Mouse (Mus musculus) heart, adult 10 weeks (tissue): Measurements from ENCODE around the gene Epn2. TPM values are rescaled to one million over a fixed set of nuclear protein-coding genes. Genes with fewer than 3 reads are reported as not detected.

ENCODE experiments used
- polyA plus RNA-seq: library from polyadenylated mRNA; stranded (reverse); fragments of 350-450 nt; fragmentation: Illumina TruSeq; extraction: RNeasy Lipid Tissue Mini Kit (QIAGEN cat#74804); gene quantifications from one replicate; pipeline ENCODE4 v1.2.3, GENCODE M21; 2014; ENCODE audit warnings: low read depth, low replicate concordance

The Epn2 gene
- 26.2 TPM for polyA plus RNA-seq

DNA sequence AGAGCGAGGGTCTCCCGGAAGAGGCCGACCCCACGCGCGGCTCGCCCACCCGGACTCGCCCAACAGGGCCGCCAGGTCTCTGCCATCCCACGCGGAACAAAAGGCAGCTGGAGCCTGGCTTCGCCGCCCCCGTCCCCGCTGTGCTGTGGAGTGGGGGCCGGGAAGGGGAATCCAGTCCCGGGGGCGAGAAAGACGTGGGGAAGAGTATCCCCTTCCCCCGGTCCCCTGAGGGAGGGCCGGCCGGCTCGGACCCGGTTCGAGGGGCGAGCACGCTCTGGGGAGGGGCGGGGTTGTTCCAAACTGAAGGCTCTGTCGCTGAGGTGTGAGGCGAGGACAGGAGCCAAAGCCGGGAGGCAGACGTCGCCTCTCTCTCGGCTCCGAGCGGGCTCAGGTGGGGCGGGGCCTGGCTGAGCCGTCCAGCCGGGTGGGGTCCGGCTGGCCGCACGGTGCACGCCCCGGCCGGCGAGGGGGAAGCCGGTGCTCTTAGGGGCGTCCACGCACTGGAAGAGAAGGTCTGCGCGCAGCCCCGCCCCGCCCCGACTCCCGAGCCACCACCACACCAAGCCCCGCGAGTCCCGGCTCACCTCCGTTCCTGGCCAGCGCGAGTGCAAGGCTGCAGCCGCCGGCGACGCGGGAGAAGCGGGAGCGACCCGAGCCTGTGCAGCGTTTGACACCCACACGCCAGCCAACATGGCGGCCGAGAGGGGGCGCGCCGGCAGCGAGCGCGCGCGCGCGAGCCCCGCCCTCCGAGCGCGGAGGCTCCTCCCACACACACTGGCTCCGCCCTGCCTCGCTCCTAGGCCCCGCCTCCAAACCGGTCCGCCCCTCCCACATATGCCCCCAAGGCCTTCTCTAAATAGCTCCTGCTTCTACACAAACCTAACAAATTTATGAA is at the start of gene Epn2:
Epn2 (minus strand) TSS at position 705 of the 895 bp plus-strand sequence.

DNA sequence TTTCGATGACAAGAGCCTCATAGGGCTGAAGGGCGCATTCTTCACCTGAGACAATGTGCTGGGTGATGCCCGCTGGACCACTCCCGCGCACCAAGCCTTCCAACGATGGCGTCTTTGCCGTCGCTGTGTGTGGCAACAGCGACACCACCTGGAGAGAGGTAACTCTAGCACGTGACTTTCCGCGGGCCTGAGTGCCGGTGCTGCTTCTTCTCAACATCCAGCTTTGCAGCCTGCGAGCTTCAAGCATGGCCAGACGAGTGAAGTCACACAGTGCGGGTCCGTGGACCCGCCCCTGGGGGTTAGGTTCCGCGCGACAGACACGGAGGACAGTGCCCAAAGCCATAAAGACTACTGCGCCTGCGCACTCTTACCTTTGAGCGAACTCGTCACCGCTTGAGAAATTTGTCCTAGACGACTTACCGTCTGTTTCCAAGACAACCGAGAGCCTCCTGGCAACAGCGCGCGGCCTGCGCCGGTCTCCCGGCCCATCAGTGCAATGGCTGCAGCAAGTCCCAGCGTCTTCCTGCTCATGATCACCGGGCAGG is 74.7 kb downstream of the Epn2 start, which contains the start of gene B9d1:
B9d1 (plus strand) TSS at position 432 of the 545 bp plus-strand sequence.

DNA sequence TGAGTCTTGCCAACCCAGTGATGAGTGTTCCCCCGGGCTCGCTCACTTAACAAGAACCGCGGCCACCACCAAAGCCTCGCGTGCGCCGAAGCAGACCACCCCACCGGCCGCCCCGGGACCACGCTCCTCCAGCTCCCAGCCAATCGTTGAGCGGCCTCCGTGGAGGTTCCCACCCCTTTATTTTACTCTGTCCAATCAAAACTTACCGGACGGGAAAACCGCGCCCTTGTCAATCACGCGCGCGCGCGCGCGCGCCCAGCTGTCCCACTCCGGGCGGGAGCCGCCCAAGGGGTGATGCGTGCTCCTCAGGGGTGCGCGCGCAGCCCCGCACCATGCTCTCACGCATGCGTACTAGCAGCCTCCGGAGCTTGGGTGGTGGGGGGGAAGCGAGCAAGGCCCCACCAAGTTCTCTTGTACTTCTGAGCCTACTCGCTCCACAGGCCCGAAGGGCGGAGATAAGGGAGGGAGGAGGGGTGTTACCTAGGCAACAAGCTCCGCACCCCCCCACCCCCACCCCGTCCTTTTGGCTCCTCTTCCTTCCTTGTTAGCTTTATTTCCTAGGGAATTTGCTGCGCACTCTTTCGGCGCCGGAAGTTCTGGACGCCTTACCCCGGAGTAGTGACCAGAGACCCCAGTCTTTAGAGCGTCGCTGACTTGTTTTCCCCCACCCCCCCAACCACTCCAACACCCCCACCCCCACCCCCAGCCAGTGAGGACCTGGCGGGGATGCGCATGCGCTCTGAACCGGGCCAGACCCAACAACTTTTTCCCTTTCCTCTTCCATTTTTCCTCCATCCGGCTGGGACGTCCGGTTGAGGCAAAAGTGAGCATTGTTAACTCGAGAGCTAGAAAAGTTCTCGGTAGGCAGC is 85.1 kb downstream of the Epn2 start, which contains the start of gene Mapk7:
Mapk7 (minus strand) TSS at position 278 of the 869 bp plus-strand sequence.

DNA sequence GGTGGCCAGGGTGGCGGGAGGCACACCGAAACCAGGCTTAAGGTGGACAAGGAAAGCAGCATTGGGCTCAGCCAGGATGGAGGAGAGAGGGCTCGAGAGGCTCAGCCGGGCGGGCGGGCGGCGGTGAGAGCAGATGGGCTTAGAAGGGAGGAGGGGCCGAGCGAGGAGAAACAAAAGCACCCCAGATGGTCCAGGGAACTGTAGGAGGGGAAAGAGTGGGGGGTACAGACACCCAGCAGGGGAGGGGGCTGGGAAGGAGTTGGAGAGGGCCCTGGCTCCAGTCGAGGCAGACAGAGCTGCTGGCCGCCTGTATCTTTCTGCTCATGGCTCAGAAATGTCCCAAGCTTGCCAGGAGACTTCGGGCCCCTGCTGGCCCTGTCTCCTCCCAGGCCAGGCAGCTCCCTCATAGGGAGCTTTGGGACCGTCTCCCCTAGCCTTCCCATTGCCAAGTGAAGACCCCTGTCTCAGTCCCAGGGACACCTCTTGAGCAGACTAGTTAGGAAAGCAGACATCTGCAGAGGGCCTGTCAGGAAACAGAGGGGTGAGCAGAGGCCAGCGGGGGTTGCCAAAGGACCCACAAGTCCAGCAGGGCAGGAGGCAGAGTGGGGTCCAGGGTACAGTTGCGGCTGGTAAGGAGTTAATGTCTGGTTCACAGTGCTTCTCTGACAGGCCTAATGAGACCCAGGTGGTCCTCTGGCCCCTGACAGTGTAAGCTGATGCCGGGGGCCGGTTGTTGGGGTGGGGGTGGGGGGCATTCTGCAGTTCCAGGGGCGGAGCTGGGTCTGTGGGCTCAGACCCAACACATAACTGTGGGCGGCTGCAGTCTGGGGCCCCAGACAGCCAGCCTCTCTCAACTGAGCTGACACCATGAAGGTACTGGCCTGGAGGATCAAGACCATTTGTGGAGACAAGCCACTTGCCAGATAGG is 94.6 kb downstream of the Epn2 start, which contains the start of gene Mfap4:
Mfap4 (plus strand) TSS at position 819 of the 928 bp plus-strand sequence.

Other genes with a start within 250 kb of the Epn2 start
- gene Slc47a2, start 236.8 kb downstream of the Epn2 start, polyA plus RNA-seq = not detected
- gene Slc47a1, start 201.3 kb downstream of the Epn2 start, polyA plus RNA-seq = 69.0 TPM
- 0.18 TPM for gene Rnf112, start 125.6 kb downstream of the Epn2 start, polyA plus RNA-seq
- 24.1 TPM for gene Mfap4, start 94.3 kb downstream of the Epn2 start, polyA plus RNA-seq
- 7.8 TPM for gene Mapk7, start 85.3 kb downstream of the Epn2 start, polyA plus RNA-seq
- gene B9d1, start 74.5 kb downstream of the Epn2 start, polyA plus RNA-seq = 7.1 TPM
- 10.8 TPM for gene Grap, start 73.6 kb upstream of the Epn2 start, polyA plus RNA-seq
- gene Fam83g, start 104.4 kb upstream of the Epn2 start, polyA plus RNA-seq = 0.16 TPM
- not detected for gene Slc5a10, start 141.1 kb upstream of the Epn2 start, polyA plus RNA-seq
- 10.8 TPM for gene Prpsap2, start 182.4 kb upstream of the Epn2 start, polyA plus RNA-seq